Mouse (Mus musculus): Measurements from ENCODE around the gene Arhgef19. TPM values are rescaled to one million over a fixed set of nuclear protein-coding genes. Genes with fewer than 3 reads are reported as not detected.

Arhgef19 gene
- total RNA-seq, 2 experiments from 2014 or later, result 19.3 to 19.9 TPM

- no peak for DNase-seq (ENCODE audit: low spot score in 2 of 2)
Observed at GRCm38 (mm10) chr4:141235537-141236111, 3.7 kb upstream of the Arhgef19 start.

- no peak for DNase-seq (ENCODE audit: low spot score in 2 of 2)
Observed at GRCm38 (mm10) chr4:141236856-141237255, 2.4 kb upstream of the Arhgef19 start.

GRCm38 (mm10) chr4:141238492-141239387, 559 bp upstream of the Arhgef19 start:
- DNase-seq (ENCODE audit: low spot score in 2 of 2), result no peak

- DNase-seq (ENCODE audit: low spot score in 2 of 2), result no peak
Observed at GRCm38 (mm10) chr4:141240617-141241016, 1.3 kb downstream of the Arhgef19 start.

- DNase-seq (ENCODE audit: low spot score in 2 of 2), result no peak
Observed at GRCm38 (mm10) chr4:141241861-141242260, 2.6 kb downstream of the Arhgef19 start.

GRCm38 (mm10) chr4:141242651-141243241, 3.4 kb downstream of the Arhgef19 start:
- DNase-seq (ENCODE audit: low spot score in 2 of 2), result peak in 1 of 2 experiments; percentile 42

GRCm38 (mm10) chr4:141243636-141244035, 4.3 kb downstream of the Arhgef19 start:
- no peak for DNase-seq (ENCODE audit: low spot score in 2 of 2)

GRCm38 (mm10) chr4:141244401-141244800, 5.1 kb downstream of the Arhgef19 start:
- DNase-seq (ENCODE audit: low spot score in 2 of 2), result peak in 1 of 2 experiments; percentile 29

- peak; percentile 51 to 73 for DNase-seq (ENCODE audit: low spot score in 2 of 2)
Observed at GRCm38 (mm10) chr4:141244931-141245425, 5.7 kb downstream of the Arhgef19 start.

GRCm38 (mm10) chr4:141246089-141246997, 7.0 kb downstream of the Arhgef19 start:
- no peak for DNase-seq (ENCODE audit: low spot score in 2 of 2)

GRCm38 (mm10) chr4:141246998-141247350, 7.7 kb downstream of the Arhgef19 start:
- no peak for DNase-seq (ENCODE audit: low spot score in 2 of 2)

- DNase-seq (ENCODE audit: low spot score in 2 of 2), result no peak
Observed at GRCm38 (mm10) chr4:141247776-141248613, 8.7 kb downstream of the Arhgef19 start.

- no peak for DNase-seq (ENCODE audit: low spot score in 2 of 2)
Observed at GRCm38 (mm10) chr4:141248614-141248978, 9.3 kb downstream of the Arhgef19 start.

- DNase-seq (ENCODE audit: low spot score in 2 of 2), result no peak
Observed at GRCm38 (mm10) chr4:141249383-141249782, 10.1 kb downstream of the Arhgef19 start.

- DNase-seq (ENCODE audit: low spot score in 2 of 2), result no peak
Observed at GRCm38 (mm10) chr4:141251071-141251470, 11.8 kb downstream of the Arhgef19 start.

- DNase-seq (ENCODE audit: low spot score in 2 of 2), result no peak
Observed at GRCm38 (mm10) chr4:141252641-141253040, 13.3 kb downstream of the Arhgef19 start.

- DNase-seq (ENCODE audit: low spot score in 2 of 2), result no peak
Observed at GRCm38 (mm10) chr4:141254234-141254633, 14.9 kb downstream of the Arhgef19 start.

- no peak for DNase-seq (ENCODE audit: low spot score in 2 of 2)
Observed at GRCm38 (mm10) chr4:141257440-141257839, 18.1 kb downstream of the Arhgef19 start.

- DNase-seq (ENCODE audit: low spot score in 2 of 2), result no peak
Observed at GRCm38 (mm10) chr4:141259413-141259812, 20.1 kb downstream of the Arhgef19 start.
